Comparison of ENCODE assay signal across 29 mouse cellular contexts in the genomic region with DNA sequence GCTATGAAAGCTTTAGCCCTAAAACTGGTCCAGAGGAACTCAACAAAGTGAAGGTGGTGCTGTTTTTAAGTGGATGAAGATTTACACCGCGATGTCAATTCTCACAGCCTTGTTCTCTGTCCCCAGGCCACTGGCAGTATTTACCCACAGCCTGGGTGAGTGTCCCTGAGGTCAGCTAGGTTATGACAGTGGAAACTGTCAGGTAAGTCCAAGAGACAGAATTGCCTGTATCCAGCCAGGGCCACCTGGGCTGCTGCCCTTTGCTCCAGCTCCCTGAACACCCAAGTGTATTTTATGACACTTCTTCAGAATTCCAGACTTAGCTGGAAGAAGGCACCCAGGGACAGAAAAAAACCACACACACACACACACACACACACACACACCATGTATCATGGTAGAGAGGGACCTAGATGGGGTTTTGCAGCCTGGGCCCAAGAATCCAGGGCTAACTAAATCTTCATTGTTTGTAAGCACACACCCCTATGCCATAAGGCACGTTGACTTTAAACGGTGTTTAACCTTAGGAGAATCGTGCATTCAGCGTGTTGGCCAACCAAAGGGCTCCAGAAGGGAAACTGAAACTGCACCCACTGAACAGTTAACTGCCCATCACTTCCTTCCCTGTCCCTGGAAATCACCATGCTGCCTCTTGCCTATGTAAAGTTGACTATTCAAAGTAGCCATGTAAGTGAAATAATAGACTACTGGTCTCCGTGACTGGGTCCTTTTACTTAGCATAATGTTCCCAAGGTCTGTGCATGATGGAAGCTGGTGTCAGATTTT.
DNase-seq lines count a peak whose midpoint lies in the region; ATAC-seq and TF ChIP-seq lines count a peak whose summit lies in the region.
"Had no signal": no experiment of that assay in that cellular context is flagged by ENCODE, and none has a peak within 500 bp of the region (broad histone marks: within the 10 kb centered on the region; RNA-seq: fewer than 3 reads in every experiment).

No protein-coding gene starts in this region.

- in situ Hi-C loops in CH12.LX (cut with MboI; ENCODE audit: low pct_ligation_motif_present, low pct_unique_long_range_greater_than_20kb, low sequenced_read_pairs) = no loop called here

- H3K4me1 ChIP-seq in intestine, postnatal 0 days (replicated peaks; ENCODE audit: control insufficient read depth, insufficient read depth, low read length) = no peaks in the 10 kb centered on the region
- no peaks in the 10 kb centered on the region; the same call in 1 of the 2 replicates for H3K4me1 ChIP-seq in intestine, embryonic 16.5 days (ENCODE audit: control insufficient read depth, insufficient read depth, low read length)
- H3K4me1 ChIP-seq in CH12.LX (ENCODE audit: control insufficient read depth in 1 of 2, insufficient read depth in 2 of 2) = peaks cover 7 to 31% of the 10 kb centered on the region in 2 experiments
- H3K4me1 ChIP-seq in liver, embryonic 16.5 days (ENCODE audit: control insufficient read depth, low read depth, low read length) = peaks cover 4% of the 10 kb centered on the region; the same call in 1 of the 2 replicates
- peaks cover 6% of the 10 kb centered on the region; the same call in 1 of the 2 replicates for H3K4me1 ChIP-seq in small intestine, adult 2 months (ENCODE audit: control insufficient read depth, insufficient read depth, insufficient read length, low read length)
- H3K4me1 ChIP-seq: midbrain, embryonic 15.5 days; neural tube, embryonic 13.5 days had no signal

- no peaks in the 10 kb centered on the region for H3K36me3 ChIP-seq in intestine, postnatal 0 days (ENCODE audit: control insufficient read depth, insufficient read depth)
- no peaks in the 10 kb centered on the region for H3K36me3 ChIP-seq in intestine, embryonic 16.5 days (ENCODE audit: control insufficient read depth, insufficient read depth, low read length)
- H3K36me3 ChIP-seq in CH12.LX (replicated peaks in 1 of 2; ENCODE audit: control insufficient read depth in 1 of 2, insufficient read depth in 1 of 2, low read length in 1 of 2) = no peaks in the 10 kb centered on the region
- no peaks in the 10 kb centered on the region for H3K36me3 ChIP-seq in liver, embryonic 16.5 days (ENCODE audit: control insufficient read depth, insufficient read depth)
- no peaks in the 10 kb centered on the region for H3K36me3 ChIP-seq in small intestine, adult 2 months (ENCODE audit: control insufficient read depth, insufficient read depth, low read length)
- H3K36me3 ChIP-seq: limb, embryonic 12.5 days; midbrain, embryonic 15.5 days had no signal

- no peak overlapping the region for H3K4me2 ChIP-seq in intestine, postnatal 0 days (replicated peaks; ENCODE audit: low read depth)
- H3K4me2 ChIP-seq in intestine, embryonic 16.5 days (ENCODE audit: low read depth, low read length) = no peak overlapping the region
- H3K4me2 ChIP-seq in CH12.LX (ENCODE audit: insufficient read depth, low read depth, poor library complexity, severe bottlenecking) = peak overlapping the region; percentile 33; the same call in 1 of the 2 replicates
- H3K4me2 ChIP-seq in liver, embryonic 16.5 days (ENCODE audit: low read depth, low read length) = no peak overlapping the region
- H3K4me2 ChIP-seq: embryonic facial prominence, embryonic 13.5 days; forebrain, embryonic 15.5 days; limb, embryonic 12.5 days; midbrain, embryonic 15.5 days; neural tube, embryonic 13.5 days had no signal

- TF ChIP-seq CTCF in intestine, postnatal 0 days (IDR thresholded peaks at IDR 0.05; ENCODE audit: low read depth) = no peak
- TF ChIP-seq CTCF in CH12.LX (conservative IDR thresholded peaks at IDR 0.05 in 1 of 2, IDR thresholded peaks at IDR 0.05 in 1 of 2; ENCODE audit: low read depth in 2 of 2, low read length in 2 of 2) = no peak
- TF ChIP-seq CTCF in small intestine, adult 2 months (IDR thresholded peaks at IDR 0.05; ENCODE audit: extremely low read depth, insufficient read length, insufficient replicate concordance, low read depth, low read length) = no peak

- no peak overlapping the region for H3K4me3 ChIP-seq in intestine, postnatal 0 days (ENCODE audit: low read depth, low read length)
- H3K4me3 ChIP-seq in intestine, embryonic 16.5 days (ENCODE audit: low read length) = no peak overlapping the region
- no peak overlapping the region for H3K4me3 ChIP-seq in CH12.LX (replicated peaks in 1 of 3; ENCODE audit: low read depth in 2 of 3, low read length in 2 of 3, poor library complexity in 1 of 3)
- no peak overlapping the region for H3K4me3 ChIP-seq in liver, embryonic 16.5 days (ENCODE audit: low read depth, low read length)
- no peak overlapping the region for H3K4me3 ChIP-seq in small intestine, adult 2 months (ENCODE audit: low read depth, low read length)
- H3K4me3 ChIP-seq: embryonic facial prominence, embryonic 13.5 days; forebrain, embryonic 15.5 days; limb, embryonic 12.5 days; midbrain, embryonic 15.5 days; myocyte; neural tube, embryonic 13.5 days had no signal

- TF ChIP-seq RAD21 in CH12.LX (IDR thresholded peaks at IDR 0.05; ENCODE audit: low read depth, low read length) = no peak

- 0 out of 2 replicates have a peak, but pooled peaks cover 4% of the 10 kb centered on the region for H3K27me3 ChIP-seq in intestine, postnatal 0 days (replicated peaks; ENCODE audit: control insufficient read depth, insufficient read depth, low read length)
- no peaks in the 10 kb centered on the region for H3K27me3 ChIP-seq in intestine, embryonic 16.5 days (replicated peaks; ENCODE audit: control insufficient read depth, insufficient read depth, low read length)
- peaks cover 11% of the 10 kb centered on the region for H3K27me3 ChIP-seq in CH12.LX (replicated peaks)
- no peaks in the 10 kb centered on the region for H3K27me3 ChIP-seq in liver, embryonic 16.5 days (ENCODE audit: control insufficient read depth, insufficient read depth, low read depth, low read length)
- H3K27me3 ChIP-seq in small intestine, adult 2 months (ENCODE audit: control insufficient read depth, insufficient read depth, low read length) = no peaks in the 10 kb centered on the region
- H3K27me3 ChIP-seq: embryonic facial prominence, embryonic 13.5 days; forebrain, embryonic 15.5 days; midbrain, embryonic 15.5 days; neural tube, embryonic 13.5 days had no signal

- ATAC-seq in intestine, postnatal 0 days = peak; percentile 77
- no peak for ATAC-seq in intestine, embryonic 16.5 days
- ATAC-seq in liver, embryonic 16.5 days (ENCODE audit: low read depth) = peak; percentile 78
- ATAC-seq: forebrain, embryonic 15.5 days; hindbrain, embryonic 16.5 days; midbrain, embryonic 15.5 days had no signal

- no peak overlapping the region for H3K9ac ChIP-seq in intestine, postnatal 0 days (ENCODE audit: low read depth, low read length)
- H3K9ac ChIP-seq in intestine, embryonic 16.5 days (ENCODE audit: low read depth, low read length) = no peak overlapping the region
- H3K9ac ChIP-seq in CH12.LX (ENCODE audit: insufficient read depth, low read depth) = no peak overlapping the region
- H3K9ac ChIP-seq in liver, embryonic 16.5 days (ENCODE audit: low read depth, low read length) = no peak overlapping the region
- H3K9ac ChIP-seq: embryonic facial prominence, embryonic 13.5 days; forebrain, embryonic 15.5 days; midbrain, embryonic 15.5 days; neural tube, embryonic 13.5 days had no signal

- H3K79me2 ChIP-seq in CH12.LX (replicated peaks; ENCODE audit: control insufficient read depth, extremely low read depth, insufficient read depth, poor library complexity, severe bottlenecking) = no peaks in the 10 kb centered on the region

- dilution Hi-C loops in CH12.LX (cut with MboI; ENCODE audit: extremely low pct_ligation_motif_present, extremely low pct_unique_long_range_greater_than_20kb, low sequenced_read_pairs) = no loop called here

- H3K27ac ChIP-seq in intestine, postnatal 0 days (ENCODE audit: low read depth, low read length) = peak overlapping the region; percentile 60; the same call in 1 of the 2 replicates
- H3K27ac ChIP-seq in intestine, embryonic 16.5 days (ENCODE audit: low read length) = no peak overlapping the region
- H3K27ac ChIP-seq in CH12.LX (ENCODE audit: insufficient read depth, low read depth) = no peak overlapping the region
- no peak overlapping the region for H3K27ac ChIP-seq in liver, embryonic 16.5 days (ENCODE audit: low read length)
- peak overlapping the region; percentile 58; the same call in 1 of the 2 replicates for H3K27ac ChIP-seq in small intestine, adult 2 months (ENCODE audit: insufficient read depth, low read depth, low read length)
- H3K27ac ChIP-seq: embryonic facial prominence, embryonic 13.5 days; forebrain, embryonic 15.5 days; limb, embryonic 12.5 days; midbrain, embryonic 15.5 days; neural tube, embryonic 13.5 days had no signal

- TF ChIP-seq POLR2A in CH12.LX (IDR thresholded peaks at IDR 0.05; ENCODE audit: low read depth, low read length) = no peak
- TF ChIP-seq POLR2A in small intestine, adult 2 months (IDR thresholded peaks at IDR 0.05; ENCODE audit: low read depth, low read length) = no peak

- WGBS in intestine, postnatal 0 days = 51% methylated on average over 7 of the region's 7 CpGs
- 66% methylated on average over 7 of the region's 7 CpGs for WGBS in intestine, embryonic 16.5 days
- WGBS in liver, embryonic 16.5 days (ENCODE audit: insufficient replicate concordance) = 41% methylated on average over 7 of the region's 7 CpGs
- WGBS in small intestine, adult 2 months = 40% methylated on average over 7 of the region's 7 CpGs

- no peaks in the 10 kb centered on the region for H3K9me3 ChIP-seq in intestine, postnatal 0 days (ENCODE audit: control insufficient read depth)
- H3K9me3 ChIP-seq in intestine, embryonic 16.5 days (ENCODE audit: control insufficient read depth, low read length) = no peaks in the 10 kb centered on the region
- no peaks in the 10 kb centered on the region for H3K9me3 ChIP-seq in CH12.LX (replicated peaks; ENCODE audit: low read length)
- no peaks in the 10 kb centered on the region for H3K9me3 ChIP-seq in liver, embryonic 16.5 days (replicated peaks; ENCODE audit: control insufficient read depth, low read length)
- H3K9me3 ChIP-seq: embryonic facial prominence, embryonic 13.5 days; forebrain, embryonic 15.5 days; limb, embryonic 12.5 days; midbrain, embryonic 15.5 days; neural tube, embryonic 13.5 days had no signal

- TF ChIP-seq EP300 in CH12.LX (IDR thresholded peaks at IDR 0.05; ENCODE audit: low read length) = no peak; the same call in 1 of the 2 replicates

- DNase-seq in CH12.LX (ENCODE audit: extremely low read depth) = peak; percentile 47
- DNase-seq in heart, postnatal 4 days = no peak
- no peak for DNase-seq in c-Kit-positive CD71-positive TER-119-positive erythroid progenitor cells, embryonic 14.5 days (ENCODE audit: low spot score)
- no peak for DNase-seq in frontal cortex, postnatal 10 days (ENCODE audit: low spot score in 2 of 2)
- DNase-seq: adrenal gland, adult 2 months; cerebellum, adult 18-20 months; cerebellum, postnatal 25 days; embryo, embryonic 11 days; gastrocnemius, postnatal 14 days; heart, adult 18-20 months; heart, postnatal 36 days; kidney, adult 11 months; kidney, postnatal 4 days; lung, adult 2 months; retina, postnatal 1 day; right cerebral cortex, postnatal 25 days; thymus, adult 2 months; thymus, postnatal 4 days had no signal

TF ChIP-seq in CH12.LX, 34 proteins besides CTCF, POLR2A, EP300 and RAD21 (continues in another document):
- 0 out of 2 replicates have a peak, but pooled peaks have one; percentile 24 for TF ChIP-seq BHLHE40 (IDR thresholded peaks at IDR 0.05; ENCODE audit: low read depth, low read length)
- TF ChIP-seq MAZ (IDR thresholded peaks at IDR 0.05; ENCODE audit: low read depth, low read length) = no peak

Comparison
In these comparisons a context has a peak if more than half of its experiments do, and no peak if none do; other contexts are left out.
1. H3K27ac ChIP-seq: peak in intestine, postnatal 0 days (single experiment) and small intestine, adult 2 months (single experiment); none in intestine, embryonic 16.5 days (single experiment), CH12.LX (single experiment) and liver, embryonic 16.5 days (single experiment).